Mouse (Mus musculus) spleen, adult 10 weeks (tissue): Measurements from ENCODE around the gene Btbd2. TPM values are rescaled to one million over a fixed set of nuclear protein-coding genes. Genes with fewer than 3 reads are reported as not detected.

Source experiments
- polyA plus RNA-seq: library from polyadenylated mRNA; stranded (reverse); fragments of 350-450 nt; fragmentation: Illumina TruSeq; extraction: RNeasy Lipid Tissue Mini Kit (QIAGEN cat#74804); gene quantifications from one replicate; pipeline ENCODE4 v1.2.3, GENCODE M21; 2015; ENCODE audit warnings: low replicate concordance; ENCODE audit not compliant: insufficient read depth

The Btbd2 gene
- polyA plus RNA-seq = 4.3 TPM

DNA sequence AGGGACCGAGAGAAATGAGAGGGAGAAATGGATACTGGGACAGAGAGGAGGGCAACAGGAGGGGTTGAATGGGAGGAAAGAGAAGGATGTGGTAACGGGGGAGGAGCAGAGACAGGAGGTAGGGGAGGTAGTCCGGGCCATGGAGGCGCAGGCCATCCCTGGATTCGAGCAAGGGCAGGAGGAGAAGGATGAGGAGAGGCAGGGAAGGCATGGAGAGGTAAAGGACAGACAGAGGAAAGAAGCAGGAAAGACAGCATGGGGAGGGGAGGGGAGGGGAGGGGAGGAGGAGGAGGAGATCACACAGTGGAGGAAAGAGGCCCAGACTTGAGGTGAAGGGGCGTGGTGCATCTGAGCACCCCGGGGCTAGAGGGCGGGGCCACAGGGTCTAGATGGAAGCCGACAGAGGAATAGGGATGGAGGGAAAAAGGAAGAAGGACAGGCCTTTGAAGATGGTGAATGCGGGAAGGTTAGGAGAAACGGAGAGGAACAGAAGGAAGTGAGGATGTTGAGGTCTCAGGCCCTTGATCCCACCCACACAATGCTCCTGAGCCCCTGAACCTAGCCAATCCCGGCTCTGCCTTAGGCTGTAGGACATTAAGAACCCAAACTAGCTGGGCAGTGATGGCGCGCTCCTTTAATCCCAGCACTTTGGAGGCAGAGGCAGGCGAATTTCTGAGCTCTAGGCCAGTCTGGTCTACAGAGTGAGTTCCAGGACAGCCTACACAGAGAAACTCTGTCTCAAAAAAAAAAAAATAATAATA lies at the start of gene Btbd2:
TSS of gene Btbd2 (minus strand) at position 209 of the 761 bp plus-strand sequence.

DNA sequence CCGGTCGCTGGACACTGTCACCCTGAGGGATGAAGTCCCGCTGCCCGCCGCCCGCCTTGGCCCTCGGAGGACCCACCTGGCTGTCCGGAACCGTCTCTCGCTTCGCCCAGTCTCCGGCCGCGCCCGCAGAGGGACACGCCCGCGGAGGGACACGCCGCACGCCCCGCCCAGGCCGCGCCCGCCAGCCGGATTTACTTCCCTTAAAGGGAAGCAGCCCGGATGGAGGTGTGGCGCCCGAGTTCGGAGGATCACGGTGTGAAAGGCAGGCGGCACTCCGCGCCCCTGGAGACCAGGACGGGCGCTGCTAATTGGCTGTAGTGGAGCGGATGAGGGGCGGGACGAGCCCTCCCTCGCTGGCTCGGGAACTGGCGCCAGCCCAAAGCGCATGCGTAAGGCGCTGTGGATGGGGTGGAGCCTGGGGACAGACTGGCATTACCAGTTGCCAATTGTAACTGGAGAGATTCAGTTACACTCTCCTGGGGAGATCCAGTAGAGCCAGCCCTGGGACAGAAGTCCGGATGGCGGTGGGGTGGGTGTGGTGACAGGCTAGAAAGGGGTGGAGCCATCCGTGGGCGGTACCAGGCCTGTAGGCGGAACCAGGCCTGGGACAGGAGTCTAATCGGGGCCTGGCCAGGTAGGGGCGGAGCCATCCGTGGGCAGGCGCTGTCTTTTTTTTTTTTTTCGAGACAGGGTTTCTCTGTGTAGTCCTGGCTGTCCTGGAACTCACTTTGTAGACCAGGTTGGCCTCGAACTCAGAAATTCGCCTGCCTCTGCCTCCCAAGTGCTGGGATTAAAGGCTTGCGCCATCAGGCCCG lies 45.1 kb upstream of the Btbd2 start, which contains the start of the genes Mob3a and Izumo4:
TSS of gene Mob3a (minus strand) at position 257 of the 815 bp plus-strand sequence.
TSS of gene Izumo4 (plus strand) at position 464 of the 815 bp plus-strand sequence.

DNA sequence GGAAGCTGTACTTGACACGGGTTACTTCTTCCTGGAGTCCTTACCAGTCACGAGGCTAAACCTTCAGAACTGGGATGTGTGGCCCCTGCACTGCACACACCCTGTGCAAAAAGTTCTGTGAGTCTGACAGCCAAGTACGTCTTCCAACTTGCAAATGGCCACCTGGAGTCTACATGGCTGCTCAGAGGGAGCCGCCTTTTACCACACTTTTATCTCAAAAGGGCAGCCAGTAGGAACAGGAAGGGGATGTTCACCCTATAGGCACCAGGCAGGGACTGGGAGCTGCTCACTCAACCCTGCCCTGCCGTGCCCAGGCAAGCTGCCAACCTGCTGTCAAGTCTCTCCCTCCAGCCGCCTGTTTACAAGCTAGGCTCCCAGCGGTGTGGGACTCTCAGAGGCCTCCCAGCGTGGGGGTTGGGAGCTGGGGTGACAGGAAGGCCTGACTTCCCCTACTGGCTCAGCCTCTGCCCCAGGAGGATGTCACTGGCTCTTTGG lies 21.1 kb upstream of the Btbd2 start, which contains the start of gene Mknk2:
TSS of gene Mknk2 (minus strand) at position 171 of the 495 bp plus-strand sequence.

DNA sequence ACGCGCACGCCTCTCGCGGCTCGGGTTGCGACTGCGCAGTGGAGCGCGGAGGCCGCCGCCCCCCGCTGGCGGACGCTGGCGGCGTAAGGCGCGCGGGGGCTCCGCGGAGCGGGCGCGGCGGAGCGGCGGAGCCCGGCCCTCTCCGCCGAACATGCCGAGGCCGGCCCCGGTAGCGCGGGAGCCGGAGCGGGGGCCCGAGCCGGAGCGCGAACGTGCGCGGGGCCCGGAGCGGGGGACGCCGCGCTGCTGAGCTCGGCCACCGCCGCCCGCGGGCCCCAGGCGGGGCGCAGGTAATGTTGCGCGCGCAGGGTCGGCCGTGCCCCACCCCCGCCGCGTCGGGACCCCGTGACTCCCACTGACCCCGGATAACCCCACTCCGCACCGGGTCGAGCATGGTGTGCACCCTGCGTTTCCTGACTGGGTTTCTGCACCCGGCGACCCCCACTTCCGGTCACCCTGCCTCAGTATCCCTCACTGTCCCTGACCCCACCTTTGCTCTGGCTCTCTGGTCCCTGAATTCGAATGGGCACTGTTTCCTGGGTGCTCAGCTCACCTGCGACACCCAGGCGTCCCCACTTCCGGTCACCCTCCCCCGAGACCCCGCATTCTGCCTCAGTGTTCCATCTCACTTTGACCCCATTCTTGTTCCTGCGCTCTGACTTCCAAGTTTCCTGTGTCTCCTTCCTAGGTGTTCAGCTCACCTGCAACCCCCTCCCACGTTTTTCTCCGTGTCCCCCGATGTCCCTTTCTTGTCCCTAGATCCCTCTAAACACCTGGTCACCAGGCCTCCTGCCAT lies 34.0 kb downstream of the Btbd2 start, which contains the start of gene Csnk1g2:
TSS of gene Csnk1g2 (plus strand) at position 178 of the 796 bp plus-strand sequence.

DNA sequence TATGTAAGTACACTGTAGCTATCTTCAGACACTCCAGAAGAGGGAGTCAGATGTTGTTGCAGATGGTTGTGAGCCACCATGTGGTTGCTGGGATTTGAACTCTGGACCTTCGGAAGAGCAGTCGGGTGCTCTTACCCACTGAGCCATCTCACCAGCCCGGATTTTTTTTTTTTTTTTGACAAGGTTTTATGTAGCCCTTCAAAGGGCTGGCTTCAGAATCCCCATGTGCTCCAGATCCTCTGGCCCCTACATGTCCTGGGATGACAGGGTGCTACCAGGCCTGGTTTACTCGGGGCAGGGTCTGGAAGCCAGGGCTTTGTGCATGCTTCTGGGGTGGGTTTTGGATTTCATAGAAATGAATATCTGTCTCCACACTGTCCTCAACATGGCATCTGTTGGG lies 51.1 kb downstream of the Btbd2 start, which contains the start of gene Gm49322:
TSS of gene Gm49322 (plus strand) at position 301 of the 400 bp plus-strand sequence.

DNA sequence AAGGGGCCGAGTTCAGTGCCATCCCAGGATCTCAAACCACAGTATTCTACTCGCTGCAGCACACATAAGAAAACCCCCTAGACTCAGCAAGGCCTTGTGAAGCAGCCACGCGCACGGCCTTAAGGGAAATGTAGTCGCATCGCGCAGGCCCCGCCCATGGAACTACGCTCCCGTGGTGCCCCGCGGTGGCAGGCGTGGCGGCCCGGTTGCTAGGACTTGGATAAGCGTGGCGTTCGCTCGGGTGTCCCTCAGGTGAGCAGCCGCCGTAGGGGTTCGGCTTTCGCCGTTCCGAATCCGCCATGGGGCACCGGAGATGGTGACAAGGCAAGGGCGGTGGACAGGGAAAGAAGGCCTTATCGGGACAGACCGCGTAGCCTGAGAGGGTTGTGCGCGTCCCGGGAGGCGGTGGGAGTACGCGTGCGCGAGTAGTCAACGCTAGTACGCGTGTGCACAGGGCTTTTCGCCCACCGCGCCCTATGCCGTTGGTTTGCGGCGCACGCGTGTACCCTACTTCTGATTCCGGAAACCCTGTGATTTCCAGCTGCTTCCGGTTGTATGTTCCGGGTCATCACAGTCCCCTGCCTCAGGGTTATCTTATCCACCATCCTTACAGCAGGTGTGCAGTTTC lies 54.1 kb downstream of the Btbd2 start, which contains the start of the genes Scamp4 and Adat3:
TSS of gene Scamp4 (plus strand) at position 175 of the 628 bp plus-strand sequence.
TSS of gene Adat3 (plus strand) at position 183 of the 628 bp plus-strand sequence.

Other genes starting within 250 kb of the Btbd2 start
- 22.1 TPM for gene Tcf3, start 223.4 kb downstream of the Btbd2 start, polyA plus RNA-seq
- not detected for gene Onecut3, start 162.2 kb downstream of the Btbd2 start, polyA plus RNA-seq
- gene Atp8b3, start 117.9 kb downstream of the Btbd2 start, polyA plus RNA-seq = not detected
- 10.1 TPM for gene Rexo1, start 95.5 kb downstream of the Btbd2 start, polyA plus RNA-seq
- 11.6 TPM for gene Klf16, start 79.8 kb downstream of the Btbd2 start, polyA plus RNA-seq
- 5.6 TPM for gene Abhd17a, start 66.7 kb downstream of the Btbd2 start, polyA plus RNA-seq
- gene Scamp4, start 54.2 kb downstream of the Btbd2 start, polyA plus RNA-seq = 20.6 TPM
- not detected for gene Adat3, start 54.2 kb downstream of the Btbd2 start, polyA plus RNA-seq
- gene Gm49322, start 51.0 kb downstream of the Btbd2 start, polyA plus RNA-seq = 0.93 TPM
- gene Csnk1g2, start 34.2 kb downstream of the Btbd2 start, polyA plus RNA-seq = 21.2 TPM
- 81.5 TPM for gene Mknk2, start 21.0 kb upstream of the Btbd2 start, polyA plus RNA-seq
- gene Mob3a, start 44.9 kb upstream of the Btbd2 start, polyA plus RNA-seq = 94.7 TPM
- 35.5 TPM for gene Izumo4, start 45.1 kb upstream of the Btbd2 start, polyA plus RNA-seq
- 63.5 TPM for gene Ap3d1, start 85.2 kb upstream of the Btbd2 start, polyA plus RNA-seq
- 12.6 TPM for gene Dot1l, start 98.1 kb upstream of the Btbd2 start, polyA plus RNA-seq
- gene Sf3a2, start 141.1 kb upstream of the Btbd2 start, polyA plus RNA-seq = 22.7 TPM
- 70.0 TPM for gene Plekhj1, start 141.6 kb upstream of the Btbd2 start, polyA plus RNA-seq
- gene Amh, start 148.2 kb upstream of the Btbd2 start, polyA plus RNA-seq = not detected
- gene Jsrp1, start 156.4 kb upstream of the Btbd2 start, polyA plus RNA-seq = not detected
- gene Oaz1, start 169.6 kb upstream of the Btbd2 start, polyA plus RNA-seq = 388 TPM
- gene Lingo3, start 187.0 kb upstream of the Btbd2 start, polyA plus RNA-seq = not detected
- 34.9 TPM for gene Lsm7, start 198.1 kb upstream of the Btbd2 start, polyA plus RNA-seq
- gene Sppl2b, start 198.2 kb upstream of the Btbd2 start, polyA plus RNA-seq = 7.5 TPM
- gene Tmprss9, start 214.8 kb upstream of the Btbd2 start, polyA plus RNA-seq = not detected
- gene Timm13, start 243.9 kb upstream of the Btbd2 start, polyA plus RNA-seq = 5.7 TPM